Mouse (Mus musculus): ENCODE results near the gene Traf3. TPM values are rescaled to one million over a fixed set of nuclear protein-coding genes. Genes with fewer than 3 reads are reported as not detected.

The Traf3 gene
- 72.6 to 89.5 TPM (median 77.8 TPM) in 4 replicates for total RNA-seq (2023; ENCODE audit: inconsistent age)

GRCm38 (mm10) chr12:111165831-111166591 lies at the start of gene Traf3:
Gene Traf3 (plus strand): TSS chr12:111166370.

GRCm38 (mm10) chr12:111184476-111184875 lies 18.3 kb downstream of the Traf3 start, which contains the start of gene 4930595D18Rik:
Gene 4930595D18Rik (minus strand): TSS chr12:111184491.

DNA sequence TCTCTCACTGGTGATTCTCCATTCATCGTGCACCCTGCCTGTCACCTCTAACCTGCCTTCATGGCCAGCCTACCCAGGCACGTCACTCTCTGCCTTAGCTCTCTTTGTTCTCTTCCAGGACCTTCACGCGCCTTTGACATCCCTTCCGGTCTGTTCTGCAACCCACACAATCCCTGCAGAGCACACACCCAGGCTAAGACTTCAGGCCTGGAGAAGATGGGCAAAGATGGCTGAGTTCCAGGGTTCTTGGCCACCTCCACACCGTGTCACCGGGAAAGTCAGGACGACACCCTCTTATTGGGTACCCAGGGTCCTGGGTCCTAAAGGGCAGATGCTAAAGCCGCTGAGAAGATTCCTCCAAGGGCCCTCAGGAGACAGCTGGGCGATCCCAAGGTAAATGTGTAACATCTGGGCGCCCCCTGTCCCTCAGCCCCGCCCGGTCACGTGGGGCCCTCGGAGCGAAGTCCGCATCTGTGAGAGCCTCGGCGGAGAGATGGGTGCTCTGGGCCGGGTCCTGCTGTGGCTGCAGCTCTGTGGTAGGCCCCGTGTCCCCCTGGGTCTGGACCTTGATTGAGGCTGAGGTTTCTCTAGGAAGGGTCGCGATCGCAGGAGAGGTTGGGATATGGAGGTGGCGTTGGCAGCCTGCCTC lies 104.6 kb downstream of the Traf3 start, which contains the start of gene Amn:
TSS of gene Amn (plus strand) at position 467 of the 649 bp plus-strand sequence.

Other genes starting within 250 kb of the Traf3 start
- 12.3 to 13.4 TPM (median 12.9 TPM) in 4 replicates for gene Ankrd9, start 187.3 kb upstream of the Traf3 start, total RNA-seq (2023; ENCODE audit: inconsistent age)
- gene Rcor1, start 127.0 kb upstream of the Traf3 start, total RNA-seq (2023; ENCODE audit: inconsistent age) = 36.2 to 41.6 TPM (median 36.7 TPM) in 4 replicates
- not detected in 4 replicates for gene 4930595D18Rik, start 18.1 kb downstream of the Traf3 start, total RNA-seq (2023; ENCODE audit: inconsistent age)
- 3.9 to 7.1 TPM (median 5.8 TPM) in 4 replicates for gene Amn, start 104.7 kb downstream of the Traf3 start, total RNA-seq (2023; ENCODE audit: inconsistent age)
- gene Cdc42bpb, start 211.3 kb downstream of the Traf3 start, total RNA-seq (2023; ENCODE audit: inconsistent age) = 9.8 to 11.8 TPM (median 11.0 TPM) in 4 replicates
- gene Lbhd2, start 240.4 kb downstream of the Traf3 start, total RNA-seq (2023; ENCODE audit: inconsistent age) = not detected in 4 replicates